Mouse (Mus musculus): Measurements from ENCODE around the gene Siva1. TPM values are rescaled to one million over a fixed set of nuclear protein-coding genes. Genes with fewer than 3 reads are reported as not detected.

Gene Siva1
- total RNA-seq (2023), result 10 to 100 TPM; 40.1 to 50.2 TPM

GRCm38 (mm10) chr12:112644180-112644854, at the start of gene Siva1:
Siva1 (plus strand) TSS chr12:112644679.

GRCm38 (mm10) chr12:112619686-112620353, 24.7 kb upstream of the Siva1 start, which contains the start of gene Adssl1:
Adssl1 (plus strand) TSS chr12:112620045.

GRCm38 (mm10) chr12:112674132-112675011, 29.9 kb downstream of the Siva1 start, which contains the start of gene Akt1:
Akt1 (minus strand) TSS chr12:112674884.

GRCm38 (mm10) chr12:112678555-112679026, 34.1 kb downstream of the Siva1 start, which contains the start of gene Zbtb42:
Zbtb42 (plus strand) TSS chr12:112678828.

Other genes with a start within 250 kb of the Siva1 start
- not detected for gene A530016L24Rik, start 155.2 kb upstream of the Siva1 start, total RNA-seq (2023)
- gene Tmem179, start 127.9 kb upstream of the Siva1 start, total RNA-seq (2023), result not detected
- gene Inf2, start 55.9 kb upstream of the Siva1 start, total RNA-seq (2023), result 10 to 100 TPM; 35.9 to 45.7 TPM
- gene Adssl1, start 24.6 kb upstream of the Siva1 start, total RNA-seq (2023), result 10 to 100 TPM; 69.9 to 88.9 TPM
- gene Akt1, start 30.2 kb downstream of the Siva1 start, total RNA-seq (2023), result 100 to 1,000 TPM; 161 to 182 TPM
- gene Zbtb42, start 34.1 kb downstream of the Siva1 start, total RNA-seq (2023), result 10 to 100 TPM; 17.9 to 19.4 TPM
- gene Cep170b, start 75.8 kb downstream of the Siva1 start, total RNA-seq (2023), result under 1 TPM; 0.24 to 0.62 TPM
- 100 to 1,000 TPM; 273 to 300 TPM for gene Pld4, start 116.0 kb downstream of the Siva1 start, total RNA-seq (2023)
- gene Ahnak2, start 158.0 kb downstream of the Siva1 start, total RNA-seq (2023), result under 1 TPM; 0.37 to 0.79 TPM
- 1 to 10 TPM in 1 of 2 experiments, under 1 TPM in 1; 0.68 to 1.1 TPM for gene Clba1, start 164.3 kb downstream of the Siva1 start, total RNA-seq (2023)
- 10 to 100 TPM; 35.1 to 38.5 TPM for gene Cdca4, start 184.7 kb downstream of the Siva1 start, total RNA-seq (2023)
- 10 to 100 TPM; 21.7 to 22.3 TPM for gene Gpr132, start 223.5 kb downstream of the Siva1 start, total RNA-seq (2023)

Data from neutrophil, adult 83 days (primary cell).